Mouse (Mus musculus) brain, embryonic 14.5 days (tissue): ENCODE measurements around the gene Ptpru.

Experiments
- CTCF ChIP-seq: fragments of 200-500 bp; IDR thresholded peaks from 2 replicates; pipeline ENCODE4 v1.5.1; 2012; ENCODE audit warnings: inconsistent platforms, mild to moderate bottlenecking, moderate library complexity, borderline replicate concordance; ENCODE audit not compliant: insufficient read depth, insufficient read length; ENCODE audit errors: extremely low read depth
- POLR2A ChIP-seq: fragments of 200-500 bp; IDR thresholded peaks from 2 replicates; pipeline ENCODE4 v1.6.1; 2012; ENCODE audit warnings: mild to moderate bottlenecking, inconsistent platforms, borderline replicate concordance; ENCODE audit not compliant: poor library complexity, insufficient read depth, insufficient read length, severe bottlenecking; ENCODE audit errors: extremely low read depth

DNA sequence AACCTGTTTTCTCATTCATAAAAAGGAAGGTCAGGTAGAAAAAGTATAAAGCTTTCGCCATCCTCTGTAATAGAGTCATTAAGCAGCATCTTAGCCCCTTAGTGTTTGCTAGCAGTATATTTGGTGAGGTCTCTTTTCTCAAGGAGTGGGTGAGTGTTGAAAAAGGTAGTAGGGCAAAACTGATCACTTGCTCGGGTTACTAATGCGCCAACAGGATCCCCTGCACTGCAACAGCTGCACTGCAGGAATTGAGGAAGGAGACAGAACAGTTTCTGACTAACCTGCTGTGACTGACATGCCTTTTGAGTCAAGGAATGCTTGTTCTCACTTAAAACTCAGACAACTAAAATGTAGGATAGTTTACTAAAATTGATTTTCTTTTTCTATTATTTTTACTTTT lies 37.2 kb upstream of the Ptpru start:
- no peak for TF ChIP-seq CTCF
- no peak for TF ChIP-seq POLR2A
